Mouse (Mus musculus) erythroblast, embryonic 14.5 days (primary cell): ENCODE data around the gene Ccdc74a. TPM values are rescaled to one million over a fixed set of nuclear protein-coding genes. Genes with fewer than 3 reads are reported as not detected.

Source experiments
- H3K27me3 ChIP-seq: 2 replicates; pipeline ENCODE4 v1.6.1; 2012; ENCODE audit warnings: inconsistent platforms; ENCODE audit not compliant: control insufficient read depth
- H3K36me3 ChIP-seq: 2 replicates; pipeline ENCODE4 v1.6.1; 2012; ENCODE audit warnings: mild to moderate bottlenecking, inconsistent platforms; ENCODE audit not compliant: control insufficient read depth
- H3K4me1 ChIP-seq: 2 replicates; pipeline ENCODE4 v1.6.1; 2012; ENCODE audit warnings: inconsistent platforms; ENCODE audit not compliant: control insufficient read depth
- H3K4me3 ChIP-seq: replicated peaks from 2 replicates; pipeline ENCODE3; 2012; ENCODE audit warnings: moderate library complexity, mild to moderate bottlenecking, inconsistent platforms
- H3K9me3 ChIP-seq: 2 replicates; pipeline ENCODE4 v1.6.1; 2012; ENCODE audit warnings: low read length, inconsistent platforms, mixed read lengths; ENCODE audit not compliant: control insufficient read depth
- GATA1 ChIP-seq: IDR thresholded peaks from 2 replicates; pipeline ENCODE4 v1.6.1; 2012; ENCODE audit warnings: low read length, inconsistent platforms, mixed read lengths
- TAL1 ChIP-seq: IDR thresholded peaks from 3 replicates; pipeline ENCODE4 v1.6.1; 2012; ENCODE audit warnings: low read length, inconsistent platforms, mixed read lengths
- polyA plus RNA-seq: library from polyadenylated mRNA; stranded (reverse); fragments of >175 nt; gene quantifications from 2 replicates; pipeline ENCODE4 v1.2.3, GENCODE M21; 2012

Ccdc74a gene
- polyA plus RNA-seq, 1 experiment = 1.5 TPM

DNA sequence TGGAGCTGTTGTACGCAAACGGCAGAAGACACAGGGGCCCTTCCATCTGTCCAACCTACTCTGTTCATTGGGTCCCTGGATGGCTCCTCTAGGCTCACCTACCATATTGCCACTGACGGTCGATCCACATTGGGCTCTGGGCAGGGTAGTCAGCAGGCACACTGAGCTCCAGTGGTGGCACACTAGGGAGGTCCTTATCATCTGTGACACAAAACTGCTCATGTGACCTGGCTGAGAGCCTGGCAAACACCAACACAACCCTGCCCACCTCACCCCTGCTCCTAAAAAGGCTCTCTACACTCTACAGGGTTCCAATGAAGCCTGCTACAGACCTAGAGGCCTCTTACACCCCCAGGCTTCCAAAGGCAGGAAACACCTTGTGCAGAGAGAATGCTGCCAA is 6.3 kb downstream of the Ccdc74a start:
- Histone ChIP-seq H3K27me3 (no peaks in the 10 kb centered on the region), H3K4me1 (peaks cover 24% of the 10 kb centered on the region), H3K36me3 (peaks cover 98% of the 10 kb centered on the region), H3K4me3 (no peak overlapping the region), H3K9me3 (no peaks in the 10 kb centered on the region)
- TF ChIP-seq TAL1 (no peak), GATA1 (no peak)

DNA sequence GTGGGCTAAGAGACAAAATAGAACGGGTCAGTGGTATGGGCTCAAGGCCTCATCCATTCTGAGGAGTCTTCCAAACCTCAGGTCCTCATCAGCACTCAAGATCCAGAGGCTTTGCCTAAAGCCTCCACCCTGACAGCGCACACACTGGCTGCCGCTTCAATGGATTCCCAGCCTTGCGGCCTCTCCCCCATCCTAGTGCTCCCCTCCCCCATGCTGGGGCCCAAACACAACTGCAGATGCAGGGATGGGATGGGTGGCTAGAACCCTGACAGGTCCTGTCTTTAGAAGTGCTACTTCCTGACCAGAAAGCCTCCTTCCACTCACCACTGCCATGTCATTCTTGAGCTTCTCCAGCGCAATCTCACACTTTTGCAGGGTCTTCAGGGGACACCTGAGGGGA is 7.3 kb downstream of the Ccdc74a start:
- Histone ChIP-seq H3K9me3 (no peaks in the 10 kb centered on the region), H3K27me3 (no peaks in the 10 kb centered on the region), H3K36me3 (peaks cover 98% of the 10 kb centered on the region), H3K4me1 (peaks cover 14% of the 10 kb centered on the region), H3K4me3 (no peak overlapping the region)
- no peak for TF ChIP-seq TAL1
- TF ChIP-seq GATA1 = no peak

DNA sequence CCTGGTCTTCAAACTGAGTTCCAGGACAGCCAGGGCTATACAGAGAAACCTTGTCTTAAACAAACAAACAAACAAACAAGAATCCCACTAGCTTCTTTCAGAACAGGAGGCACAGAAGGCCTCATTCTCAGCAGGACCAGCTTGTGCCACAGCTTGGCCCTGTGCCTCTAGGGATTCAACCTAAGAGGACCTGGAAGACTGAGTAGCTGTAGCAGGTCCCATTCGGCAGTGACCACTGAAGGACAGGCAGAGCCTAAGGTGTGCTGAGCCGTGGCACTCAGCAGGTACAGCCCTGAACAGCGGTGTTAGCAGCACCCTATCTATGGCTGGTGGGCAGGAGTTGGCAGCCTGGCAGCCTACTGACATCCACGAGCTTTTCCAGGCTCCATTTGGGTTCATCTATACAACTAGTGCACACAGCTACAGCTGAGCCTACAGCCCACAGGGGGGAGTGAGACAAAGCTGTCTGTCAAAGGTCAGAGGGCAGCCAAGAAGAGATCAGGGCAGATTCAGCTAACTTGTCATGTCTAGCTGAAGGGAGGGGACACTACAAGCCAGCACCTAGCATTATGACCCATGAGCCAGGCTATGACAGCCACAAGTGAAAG is 8.0 kb downstream of the Ccdc74a start:
- Histone ChIP-seq H3K27me3 (no peaks in the 10 kb centered on the region), H3K36me3 (peaks cover 94% of the 10 kb centered on the region), H3K4me1 (peaks cover 11% of the 10 kb centered on the region; the same call in 1 of the 2 replicates), H3K4me3 (no peak overlapping the region), H3K9me3 (no peaks in the 10 kb centered on the region)
- TF ChIP-seq GATA1 (no peak), TAL1 (no peak)

DNA sequence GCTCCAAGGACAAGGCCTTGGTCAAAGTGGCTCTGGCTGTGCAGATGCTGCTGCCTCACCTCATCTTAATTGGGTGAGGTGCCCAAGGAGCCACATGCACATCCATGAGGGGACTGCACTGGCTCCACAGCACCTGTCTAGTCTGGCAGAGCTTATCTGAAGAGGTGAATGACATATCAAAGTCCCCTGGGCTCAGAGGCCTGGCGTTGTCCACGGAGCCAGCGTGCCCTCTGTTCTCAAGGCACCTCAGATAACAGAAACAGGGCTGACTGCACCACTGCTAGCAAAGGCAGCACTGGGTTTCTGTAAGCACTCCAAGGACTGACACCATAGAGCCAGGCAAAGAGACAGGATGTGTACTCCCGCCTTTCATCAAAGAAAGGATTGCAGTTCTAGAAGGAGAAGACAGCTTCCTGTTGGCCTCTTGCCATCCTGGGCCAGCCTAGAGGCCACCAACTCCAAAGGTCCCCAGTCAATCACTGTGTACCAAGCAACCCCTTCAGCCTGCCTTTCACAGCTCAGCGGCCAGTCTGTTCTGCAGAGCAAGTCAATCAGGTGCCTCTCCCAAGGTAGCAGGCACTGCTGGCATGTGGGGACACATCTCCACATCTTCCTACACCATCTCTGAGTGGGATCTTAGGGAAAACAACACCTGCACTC is 10.1 kb downstream of the Ccdc74a start:
- no peaks in the 10 kb centered on the region for H3K9me3 ChIP-seq
- H3K4me3 ChIP-seq = no peak overlapping the region
- H3K4me1 ChIP-seq = peaks cover 5% of the 10 kb centered on the region; the same call in 1 of the 2 replicates
- TF ChIP-seq GATA1 (no peak), TAL1 (no peak)
- no peaks in the 10 kb centered on the region for H3K27me3 ChIP-seq
- H3K36me3 ChIP-seq = peaks cover 91% of the 10 kb centered on the region

DNA sequence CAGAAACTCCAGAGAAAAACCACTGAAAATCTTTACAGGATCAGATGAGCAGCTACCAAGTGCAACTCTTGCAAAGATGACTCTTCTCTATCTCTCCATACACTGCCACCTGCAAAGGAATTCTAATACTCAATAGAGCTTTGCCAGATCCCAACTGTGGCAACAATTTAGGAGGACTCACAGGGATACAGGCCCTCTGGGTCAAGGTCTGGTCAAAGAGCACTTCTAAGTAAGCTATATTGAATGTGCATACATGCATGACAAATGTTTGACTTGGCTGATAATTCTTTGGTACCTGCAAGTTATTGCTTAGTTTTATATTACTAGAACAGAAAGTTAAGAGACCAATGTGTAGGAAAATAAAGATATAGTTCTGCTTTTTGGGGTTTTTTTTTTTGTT is 19.3 kb downstream of the Ccdc74a start:
- TF ChIP-seq GATA1 (no peak), TAL1 (no peak)
- Histone ChIP-seq H3K4me1 (peaks cover 10% of the 10 kb centered on the region), H3K9me3 (no peaks in the 10 kb centered on the region), H3K4me3 (no peak overlapping the region), H3K36me3 (peaks cover 82% of the 10 kb centered on the region), H3K27me3 (no peaks in the 10 kb centered on the region)

DNA sequence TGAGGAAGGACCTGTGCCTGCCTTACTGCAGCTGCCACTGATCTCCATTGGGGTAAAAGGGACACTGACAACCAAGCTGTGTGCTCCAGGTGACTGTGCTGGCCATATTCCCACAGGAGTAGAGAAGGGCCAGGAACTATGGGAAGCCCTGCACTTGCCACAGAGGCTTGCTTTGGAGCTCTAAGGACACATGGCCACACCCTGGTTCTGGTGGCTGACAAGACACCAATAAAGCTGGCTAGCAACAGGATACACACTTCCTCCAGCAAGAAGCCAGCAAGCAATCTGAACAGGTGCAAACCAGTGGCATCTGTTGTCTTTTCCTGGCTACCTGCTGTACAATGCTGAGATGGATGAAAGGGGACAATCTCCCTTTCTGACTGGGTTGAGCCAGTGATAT is 23.6 kb downstream of the Ccdc74a start:
- peaks cover 12% of the 10 kb centered on the region for H3K4me1 ChIP-seq
- no peaks in the 10 kb centered on the region for H3K9me3 ChIP-seq
- no peaks in the 10 kb centered on the region for H3K27me3 ChIP-seq
- no peak overlapping the region for H3K4me3 ChIP-seq
- no peak for TF ChIP-seq GATA1
- no peak for TF ChIP-seq TAL1
- H3K36me3 ChIP-seq = peaks cover 86% of the 10 kb centered on the region

DNA sequence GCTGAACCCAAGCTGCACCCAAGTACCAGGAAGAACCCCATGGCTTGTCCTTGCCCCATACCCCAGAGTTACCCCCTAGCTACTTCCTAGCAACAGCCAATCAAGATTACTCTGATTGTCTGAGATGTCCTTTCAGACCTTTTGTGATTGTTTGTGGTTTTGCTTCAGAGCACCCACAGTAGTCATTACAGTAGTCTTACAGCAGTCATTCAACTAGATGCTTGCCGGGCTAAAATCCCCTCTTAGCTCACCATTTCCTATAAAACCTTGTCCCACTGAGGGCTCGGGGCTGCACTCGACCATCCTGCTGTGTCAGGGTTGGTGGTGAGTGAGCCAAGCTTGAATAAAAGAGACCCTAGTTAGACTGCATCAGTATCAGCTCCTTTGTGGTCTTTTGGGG is 48.6 kb downstream of the Ccdc74a start:
- Histone ChIP-seq H3K9me3 (no peaks in the 10 kb centered on the region), H3K27me3 (no peaks in the 10 kb centered on the region), H3K36me3 (peaks cover 67% of the 10 kb centered on the region), H3K4me3 (no peak overlapping the region), H3K4me1 (no peaks in the 10 kb centered on the region)
- TF ChIP-seq TAL1 = no peak
- no peak for TF ChIP-seq GATA1

Other genes with a start within 250 kb of the Ccdc74a start
- gene Snap29, start 240.5 kb upstream of the Ccdc74a start, polyA plus RNA-seq = 0.49 and 0.66 TPM in 2 replicates
- gene Pi4ka, start 240.2 kb upstream of the Ccdc74a start, polyA plus RNA-seq = 0.79 and 1.9 TPM in 2 replicates
- 0.84 and 0.88 TPM in 2 replicates for gene Crkl, start 194.5 kb upstream of the Ccdc74a start, polyA plus RNA-seq
- not detected in 2 replicates for gene Aifm3, start 156.9 kb upstream of the Ccdc74a start, polyA plus RNA-seq
- gene Lztr1, start 137.8 kb upstream of the Ccdc74a start, polyA plus RNA-seq = 0.59 and 0.78 TPM in 2 replicates
- gene Thap7, start 115.3 kb upstream of the Ccdc74a start, polyA plus RNA-seq = 13.7 and 15.6 TPM in 2 replicates
- gene Lrrc74b, start 85.2 kb upstream of the Ccdc74a start, polyA plus RNA-seq = 0.02 TPM in 1 of 2 replicates, not detected in the other
- 0.03 TPM in 1 of 2 replicates, not detected in the other for gene P2rx6, start 84.6 kb upstream of the Ccdc74a start, polyA plus RNA-seq
- gene Slc7a4, start 63.3 kb upstream of the Ccdc74a start, polyA plus RNA-seq = 0.04 TPM in 1 of 2 replicates, not detected in the other
- gene Smpd4, start 27.1 kb upstream of the Ccdc74a start, polyA plus RNA-seq = 1.9 and 2.3 TPM in 2 replicates
- gene Med15, start 86.4 kb downstream of the Ccdc74a start, polyA plus RNA-seq = 7.7 and 8.2 TPM in 2 replicates
- gene Klhl22, start 113.1 kb downstream of the Ccdc74a start, polyA plus RNA-seq = 0.22 and 1.5 TPM in 2 replicates
- 0.03 TPM in 1 of 2 replicates, not detected in the other for gene Scarf2, start 150.8 kb downstream of the Ccdc74a start, polyA plus RNA-seq
- not detected in 2 replicates for gene B830017H08Rik, start 186.7 kb downstream of the Ccdc74a start, polyA plus RNA-seq
- 0.44 and 0.70 TPM in 2 replicates for gene Car15, start 191.9 kb downstream of the Ccdc74a start, polyA plus RNA-seq
- gene Gm20518, start 245.2 kb downstream of the Ccdc74a start, polyA plus RNA-seq = 0.07 and 0.08 TPM in 2 replicates
- gene Tssk1, start 247.8 kb downstream of the Ccdc74a start, polyA plus RNA-seq = not detected in 2 replicates